Mouse (Mus musculus) liver, embryonic 14 days (tissue): ENCODE measurements around the gene Spata45. TPM values are rescaled to one million over a fixed set of nuclear protein-coding genes. Genes with fewer than 3 reads are reported as not detected.

Source experiments
- polyA plus RNA-seq: library from polyadenylated mRNA; depleted of rRNA; stranded (reverse); fragments of >200 nt; gene quantifications from 2 replicates; pipeline ENCODE4 v1.2.3, GENCODE M21; 2012; rRNA removed

Gene Spata45
- not detected in 2 replicates for polyA plus RNA-seq

DNA sequence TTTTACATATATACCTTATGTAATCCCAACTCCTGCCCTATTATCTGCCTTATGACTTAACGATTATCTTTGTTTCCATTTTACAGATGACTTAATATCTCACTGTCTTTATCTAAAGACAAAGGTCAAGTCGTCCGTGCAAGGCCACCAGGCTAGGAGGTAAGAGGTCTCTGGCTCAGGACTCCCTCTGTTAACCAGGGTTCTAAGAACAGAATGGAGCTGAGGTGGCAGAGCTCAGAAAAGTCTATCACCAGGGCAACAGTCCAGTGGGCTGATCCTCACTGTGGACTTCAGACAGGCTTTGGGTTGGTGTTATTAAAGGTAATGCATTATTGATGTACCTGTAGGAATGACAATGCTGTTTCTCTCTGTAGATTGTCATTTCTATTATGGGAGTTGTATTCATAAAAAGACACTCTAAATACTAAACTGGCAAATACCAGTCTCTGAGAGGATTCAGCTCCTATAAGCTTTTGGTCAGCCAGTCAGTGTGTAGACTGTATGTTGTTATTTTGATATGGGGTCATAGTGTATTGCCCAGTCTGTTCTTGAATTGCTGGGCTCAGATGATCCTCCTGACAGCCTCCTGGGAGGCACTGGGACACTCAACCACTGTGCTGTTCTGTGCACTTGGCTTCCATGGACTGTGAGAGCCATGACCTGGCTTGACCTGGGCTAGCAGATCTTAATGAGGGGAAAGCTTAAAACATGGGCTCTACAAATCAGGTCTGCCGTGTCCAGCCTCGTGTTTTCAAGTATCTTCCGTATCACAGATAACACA, at the start of gene Spata45:
Gene Spata45, plus strand, starts transcription at position 86 of the 781 bp plus-strand sequence.

GRCm38 (mm10) chr1:191026021-191026713, 10.3 kb upstream of the Spata45 start, which contains the start of gene Flvcr1:
Gene Flvcr1 (minus strand): TSS chr1:191026158.

DNA sequence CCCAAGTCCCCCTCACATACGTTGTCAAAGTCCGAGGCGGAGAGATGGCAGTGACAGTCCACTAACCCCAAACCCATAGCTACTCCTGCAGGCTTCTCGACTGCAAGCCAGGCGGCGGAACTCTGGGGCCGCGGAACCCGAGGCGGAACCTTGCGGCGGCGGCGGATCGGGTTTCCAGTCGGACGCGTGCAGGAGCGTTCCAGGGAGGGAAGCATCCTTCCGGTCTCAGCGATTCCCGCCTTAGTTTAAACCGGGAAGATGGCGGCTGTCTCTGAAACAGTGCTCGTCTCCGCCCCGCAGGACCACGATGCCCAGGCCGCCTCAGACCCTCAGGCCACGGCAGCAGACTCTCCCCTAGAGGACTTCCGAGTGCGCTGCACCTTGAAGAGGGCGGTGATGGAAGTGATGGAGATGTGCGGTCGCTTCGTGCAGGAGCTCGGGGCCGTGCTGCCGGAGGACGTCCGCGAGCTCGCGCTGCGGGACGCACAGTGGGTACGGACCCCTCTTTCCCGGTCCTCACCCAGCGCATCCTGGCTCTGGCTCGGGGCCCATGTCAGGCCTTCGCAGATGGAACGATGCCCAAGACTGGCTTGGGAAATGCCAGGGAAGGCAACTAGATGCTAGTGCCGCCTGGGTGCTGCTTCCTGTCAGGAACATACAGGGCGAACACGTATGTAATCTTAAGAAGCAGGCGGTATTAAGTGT, 26.5 kb downstream of the Spata45 start, which contains the start of the genes Tatdn3 and Nsl1:
Gene Tatdn3, minus strand, starts transcription at position 152 of the 705 bp plus-strand sequence.
Gene Nsl1, plus strand, starts transcription at position 232 of the 705 bp plus-strand sequence.

Other genes with a start within 250 kb of the Spata45 start
- gene Rps6kc1, start 124.9 kb upstream of the Spata45 start, polyA plus RNA-seq = 1.8 and 2.7 TPM in 2 replicates
- 12.3 and 13.2 TPM in 2 replicates for gene Angel2, start 111.5 kb upstream of the Spata45 start, polyA plus RNA-seq
- gene Vash2, start 57.3 kb upstream of the Spata45 start, polyA plus RNA-seq = 0.28 and 0.58 TPM in 2 replicates
- gene Flvcr1, start 10.5 kb upstream of the Spata45 start, polyA plus RNA-seq = 6.3 and 7.5 TPM in 2 replicates
- gene Tatdn3, start 26.3 kb downstream of the Spata45 start, polyA plus RNA-seq = 7.0 and 7.4 TPM in 2 replicates
- 9.7 and 11.7 TPM in 2 replicates for gene Nsl1, start 26.4 kb downstream of the Spata45 start, polyA plus RNA-seq
- gene Batf3, start 61.2 kb downstream of the Spata45 start, polyA plus RNA-seq = 1.7 and 1.9 TPM in 2 replicates
- gene Fam71a, start 128.2 kb downstream of the Spata45 start, polyA plus RNA-seq = not detected in 2 replicates
- gene Atf3, start 181.4 kb downstream of the Spata45 start, polyA plus RNA-seq = 0.76 and 0.84 TPM in 2 replicates